Mouse (Mus musculus) midbrain, embryonic 13.5 days (tissue): ENCODE data around the gene Cmpk2. TPM values are rescaled to one million over a fixed set of nuclear protein-coding genes. Genes with fewer than 3 reads are reported as not detected.
"Not testable (repeated sequence)": the region's sequence is repeated elsewhere in the genome, so short reads cannot be mapped to it uniquely, and the experiment has no call there.

Source experiments
- ATAC-seq: fragments of 200-750 bp; cut with Nextera tagmentation; 2 replicates; pipeline ENCODE4 v1.8.0; 2017; ENCODE audit warnings: mild to moderate bottlenecking, moderate TSS enrichment, moderate library complexity
- H3K27ac ChIP-seq: fragments of 300-500 bp; sonication (generic); 2 replicates; pipeline ENCODE4 v1.5.1; 2015; ENCODE audit warnings: inconsistent platforms, mild to moderate bottlenecking, moderate library complexity
- H3K27me3 ChIP-seq: fragments of 300-500 bp; sonication (generic); 2 replicates; pipeline ENCODE4 v1.6.1; 2015; ENCODE audit warnings: mild to moderate bottlenecking, inconsistent platforms
- H3K36me3 ChIP-seq: fragments of 300-500 bp; sonication (generic); 2 replicates; pipeline ENCODE4 v1.6.1; 2015; ENCODE audit warnings: mild to moderate bottlenecking, inconsistent platforms
- H3K4me1 ChIP-seq: fragments of 300-500 bp; sonication (generic); replicated peaks from 2 replicates; pipeline ENCODE4 v1.6.1; 2015; ENCODE audit warnings: inconsistent platforms
- H3K4me2 ChIP-seq: fragments of 300-500 bp; sonication (generic); replicated peaks from 2 replicates; pipeline ENCODE4 v1.6.1; 2015; ENCODE audit warnings: moderate library complexity, mild to moderate bottlenecking, inconsistent platforms
- H3K4me3 ChIP-seq: fragments of 300-500 bp; sonication (generic); replicated peaks from 2 replicates; pipeline ENCODE4 v1.5.1; 2015; ENCODE audit warnings: mild to moderate bottlenecking, inconsistent platforms
- H3K9ac ChIP-seq: fragments of 300-500 bp; sonication (generic); replicated peaks from 2 replicates; pipeline ENCODE4 v1.6.1; 2015; ENCODE audit warnings: mild to moderate bottlenecking, inconsistent platforms
- H3K9me3 ChIP-seq: fragments of 300-500 bp; sonication (generic); 2 replicates; pipeline ENCODE4 v1.6.1; 2016; ENCODE audit warnings: mild to moderate bottlenecking, inconsistent platforms
- WGBS: fragments of 180-500 bp; shearing (Covaris S2); methylation state at CpG from one replicate; pipeline ENCODE4 v1.1.7; 2015; 5-methylcytosine and 5-hydroxymethylcytosine counted together
- polyA plus RNA-seq: library from polyadenylated mRNA; unstranded; fragments of >200 nt; fragmentation: Nextera tagmentation; extraction: Ambion mirVana; gene quantifications from 2 replicates; pipeline ENCODE4 v1.2.1, GENCODE M21; 2015

Gene Cmpk2
- polyA plus RNA-seq, 1 experiment from 2014 or later, result 8.5 TPM

DNA sequence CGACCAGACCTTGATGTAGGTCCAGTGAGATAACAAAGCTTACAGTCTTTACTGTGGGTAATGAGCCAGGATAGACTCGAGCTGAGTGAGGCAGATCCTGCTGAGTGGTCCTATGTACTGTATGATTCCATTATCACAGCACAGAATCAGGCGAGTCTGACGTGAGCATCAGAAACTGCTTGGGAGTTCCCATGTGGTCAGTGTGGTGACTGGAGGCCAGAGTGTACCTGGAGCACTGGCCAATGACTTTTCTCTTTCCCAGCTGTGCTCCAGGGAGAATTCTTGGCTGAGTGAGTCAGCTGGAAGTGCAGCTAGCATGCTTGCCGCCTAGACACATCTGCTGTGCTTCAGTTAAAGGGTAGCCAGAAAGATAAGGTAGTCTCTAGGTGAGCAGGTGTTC is 14.3 kb upstream of the Cmpk2 start:
- H3K36me3 ChIP-seq, result no peaks in the 10 kb centered on the region
- H3K4me3 ChIP-seq, result no peak overlapping the region
- no peaks in the 10 kb centered on the region for H3K27me3 ChIP-seq
- ATAC-seq, result no peak
- peaks cover 7% of the 10 kb centered on the region for H3K4me1 ChIP-seq
- no peak overlapping the region for H3K9ac ChIP-seq
- H3K4me2 ChIP-seq, result no peak overlapping the region
- no peaks in the 10 kb centered on the region for H3K9me3 ChIP-seq
- WGBS, result 65% methylated on average over 5 of the region's 5 CpGs
- no peak overlapping the region for H3K27ac ChIP-seq

DNA sequence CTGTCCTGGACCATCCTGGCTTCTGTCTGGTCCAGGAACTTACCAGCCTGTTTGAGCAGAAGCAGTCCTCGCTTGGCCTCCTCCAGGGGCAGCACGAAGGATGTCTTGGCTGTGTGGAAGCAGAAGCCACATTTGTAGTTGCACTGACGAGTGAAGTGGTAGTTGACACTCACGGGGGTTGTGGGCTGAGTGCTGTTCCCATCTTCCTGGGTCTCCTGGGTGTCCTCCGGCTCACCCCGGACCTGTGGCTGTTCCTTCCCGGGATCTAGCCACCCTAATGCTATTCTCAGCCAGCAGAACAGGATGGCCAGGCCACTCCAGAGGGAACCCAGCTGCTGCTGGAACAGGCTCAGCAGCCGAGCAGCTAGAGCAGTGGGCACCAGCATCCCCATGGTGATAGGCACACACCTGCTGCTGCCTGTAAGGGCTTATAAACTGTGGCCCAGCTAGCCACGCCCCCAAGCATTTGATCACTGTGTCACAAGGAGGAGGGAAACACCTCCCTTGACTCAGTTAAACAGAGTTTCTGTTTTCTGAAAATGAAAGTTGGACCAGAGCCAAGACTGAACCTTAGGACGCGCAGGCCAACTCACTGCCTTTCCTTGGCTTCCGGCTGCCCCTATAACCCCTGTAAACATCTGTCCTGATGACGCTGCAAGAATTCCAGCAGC is 12.8 kb upstream of the Cmpk2 start, which contains the start of gene Rsad2:
Gene Rsad2 (minus strand): TSS at position 425 of the 671 bp plus-strand sequence.
- H3K4me3 ChIP-seq, result no peak within 1 kb of the TSS
- 0 out of 2 replicates have a peak within 1 kb of the TSS, but pooled peaks have one; percentile 11 for H3K4me2 ChIP-seq
- H3K27ac ChIP-seq, result no peak within 1 kb of the TSS
- H3K9ac ChIP-seq, result no peak within 1 kb of the TSS
- H3K27me3 ChIP-seq, result no peaks in the 10 kb centered on the region
- H3K4me1 ChIP-seq, result peaks cover 7% of the 10 kb centered on the region
- 59% methylated on average over 13 of the region's 13 CpGs for WGBS
- no peaks in the 10 kb centered on the region for H3K9me3 ChIP-seq
- H3K36me3 ChIP-seq, result no peaks in the 10 kb centered on the region
- peak; percentile 68 for ATAC-seq

DNA sequence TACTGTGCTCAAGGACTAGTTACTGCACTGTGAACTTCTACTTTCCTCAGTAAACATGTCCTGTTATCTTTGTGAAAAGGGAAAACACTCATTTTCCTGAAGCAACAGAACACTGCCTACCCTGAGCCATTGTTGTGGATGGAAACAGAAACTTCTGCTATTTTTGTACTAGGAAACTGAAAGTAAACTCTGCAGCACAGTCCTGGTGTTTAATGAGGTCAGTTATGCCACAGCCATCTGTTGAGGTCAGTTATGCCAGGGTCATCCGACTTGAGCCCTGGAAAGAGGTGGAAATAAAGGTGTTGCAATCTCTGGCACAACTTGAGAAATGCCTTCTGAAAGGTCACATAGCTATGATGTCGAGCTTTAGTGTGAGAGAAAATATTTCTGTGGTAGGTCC is 8.9 kb upstream of the Cmpk2 start:
- 80% methylated on average over 2 of the region's 2 CpGs for WGBS
- H3K4me2 ChIP-seq, result no peak overlapping the region
- no peaks in the 10 kb centered on the region for H3K36me3 ChIP-seq
- H3K9me3 ChIP-seq, result no peaks in the 10 kb centered on the region
- no peaks in the 10 kb centered on the region for H3K27me3 ChIP-seq
- no peak overlapping the region for H3K4me3 ChIP-seq
- no peak overlapping the region for H3K27ac ChIP-seq
- H3K9ac ChIP-seq, result no peak overlapping the region
- peaks cover 7% of the 10 kb centered on the region for H3K4me1 ChIP-seq
- no peak for ATAC-seq

DNA sequence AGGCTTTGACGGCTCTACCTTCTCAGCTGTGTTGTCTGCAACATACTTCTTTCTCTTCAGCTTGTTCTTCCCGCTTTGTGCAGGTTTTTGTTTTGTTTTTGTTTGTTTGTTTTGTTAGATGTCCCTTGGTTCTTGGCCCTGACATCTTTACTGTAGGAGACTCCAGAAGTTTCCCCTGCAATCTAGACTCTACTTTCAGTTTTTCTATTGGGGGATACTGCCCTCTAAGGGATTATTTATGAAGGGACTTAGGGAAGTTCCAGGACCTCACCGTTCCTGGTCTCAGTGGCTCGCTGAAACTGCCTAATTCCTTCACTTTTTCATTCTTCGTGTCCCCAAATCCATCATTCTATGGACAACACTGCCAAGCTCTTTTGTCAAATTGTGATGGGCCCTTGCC is 3.4 kb upstream of the Cmpk2 start:
- no peaks in the 10 kb centered on the region for H3K36me3 ChIP-seq
- 73% methylated on average over 5 of the region's 5 CpGs for WGBS
- H3K4me2 ChIP-seq, result no peak overlapping the region
- H3K27ac ChIP-seq, result no peak overlapping the region
- H3K27me3 ChIP-seq, result no peaks in the 10 kb centered on the region
- H3K4me1 ChIP-seq, result peaks cover 15% of the 10 kb centered on the region
- H3K9ac ChIP-seq, result no peak overlapping the region
- ATAC-seq, result no peak
- H3K4me3 ChIP-seq, result no peak overlapping the region
- no peaks in the 10 kb centered on the region for H3K9me3 ChIP-seq

DNA sequence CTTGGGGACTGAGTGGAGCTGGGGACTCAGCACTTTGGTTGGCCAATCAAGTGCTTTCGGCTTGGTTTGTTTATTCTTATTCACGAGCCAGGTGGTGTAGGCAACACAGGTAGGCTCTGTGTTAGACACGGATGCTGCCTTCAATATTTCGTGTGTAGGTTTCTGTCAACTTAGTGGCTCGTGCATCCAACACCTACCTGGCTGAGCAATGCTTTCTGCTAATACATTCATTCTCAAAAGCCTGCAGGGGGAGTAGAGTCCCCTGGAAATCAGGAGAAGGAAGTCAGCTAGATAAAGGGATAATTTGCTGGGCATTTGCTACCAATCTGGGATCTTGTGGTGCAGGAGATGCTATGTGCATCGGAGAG is 1.0 kb downstream of the Cmpk2 start:
- Histone ChIP-seq H3K27ac (peak overlapping the region; percentile 92), H3K9ac (peak overlapping the region; percentile 93), H3K4me1 (peaks cover 23% of the 10 kb centered on the region), H3K4me2 (peak overlapping the region; percentile 98), H3K27me3 (0 out of 2 replicates have a peak, but pooled peaks cover 5% of the 10 kb centered on the region), H3K36me3 (no peaks in the 10 kb centered on the region), H3K4me3 (peak overlapping the region; percentile 69), H3K9me3 (no peaks in the 10 kb centered on the region)
- 29% methylated on average over 6 of the region's 6 CpGs for WGBS
- ATAC-seq, result peak; percentile 10; the same call in 1 of the 2 replicates

DNA sequence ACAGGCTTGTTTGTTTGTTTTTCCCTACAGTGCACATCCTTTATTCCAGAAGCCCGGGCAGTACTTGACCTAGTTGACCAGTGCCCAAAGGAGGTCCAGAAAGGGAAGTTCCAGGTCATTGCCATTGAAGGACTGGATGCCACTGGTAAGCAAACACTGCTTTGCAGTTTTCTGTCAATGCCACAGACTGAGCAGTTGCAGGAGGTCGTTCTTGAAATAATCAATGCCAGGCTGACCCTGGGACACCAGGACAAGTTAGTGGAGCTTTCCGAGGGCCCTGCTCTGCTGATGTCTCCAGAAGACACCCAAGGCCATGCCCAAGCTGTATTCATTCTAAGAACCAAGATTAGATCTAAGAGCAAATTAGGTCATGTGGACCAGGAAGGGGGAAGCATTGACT is 2.4 kb downstream of the Cmpk2 start:
- H3K9ac ChIP-seq, result no peak overlapping the region
- H3K4me2 ChIP-seq, result no peak overlapping the region
- no peak overlapping the region for H3K4me3 ChIP-seq
- 0 out of 2 replicates have a peak, but pooled peaks cover 5% of the 10 kb centered on the region for H3K27me3 ChIP-seq
- H3K9me3 ChIP-seq, result no peaks in the 10 kb centered on the region
- H3K36me3 ChIP-seq, result no peaks in the 10 kb centered on the region
- no peak overlapping the region for H3K27ac ChIP-seq
- ATAC-seq, result no peak
- peaks cover 23% of the 10 kb centered on the region for H3K4me1 ChIP-seq
- 72% methylated on average over 3 of the region's 3 CpGs for WGBS

DNA sequence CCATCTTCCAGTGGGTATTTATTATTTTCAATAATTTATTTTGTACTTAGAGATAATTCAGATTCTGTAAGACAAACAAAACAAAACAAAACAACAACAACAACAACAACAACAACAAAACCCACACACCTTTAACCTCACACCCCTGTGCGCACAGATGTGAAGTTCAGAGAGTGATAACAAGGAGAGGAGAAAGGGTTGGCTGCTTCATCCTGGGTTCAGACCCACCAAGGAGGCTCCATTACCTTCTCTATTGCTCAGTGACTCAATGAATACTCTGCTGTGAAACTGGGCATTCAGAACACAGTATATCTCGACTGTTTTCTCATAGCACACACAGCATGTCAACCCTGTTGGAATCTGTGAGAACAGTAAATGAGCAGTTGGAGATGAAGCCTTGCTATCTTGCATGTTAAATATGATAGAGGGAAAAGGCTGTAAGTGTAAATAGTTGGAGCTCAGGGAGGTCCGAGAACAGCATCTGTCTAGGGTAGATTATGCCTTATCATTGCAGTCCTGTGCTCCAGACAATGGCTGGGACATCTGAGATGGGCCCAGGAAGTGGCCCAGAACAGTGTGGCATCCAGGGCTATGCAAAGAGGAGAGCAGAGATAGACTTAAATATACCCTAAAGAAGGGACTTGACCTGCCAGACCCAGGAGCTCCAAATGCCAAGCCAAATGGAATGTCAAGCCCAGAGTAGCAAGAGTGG is 3.9 kb downstream of the Cmpk2 start:
- peaks cover 23% of the 10 kb centered on the region for H3K4me1 ChIP-seq
- no peak for ATAC-seq
- H3K9me3 ChIP-seq, result no peaks in the 10 kb centered on the region
- no peak overlapping the region for H3K9ac ChIP-seq
- H3K27ac ChIP-seq, result no peak overlapping the region
- WGBS, result 85% methylated on average over 3 of the region's 3 CpGs
- 0 out of 2 replicates have a peak, but pooled peaks cover 5% of the 10 kb centered on the region for H3K27me3 ChIP-seq
- peaks cover 3% of the 10 kb centered on the region; the same call in 1 of the 2 replicates for H3K36me3 ChIP-seq
- no peak overlapping the region for H3K4me3 ChIP-seq
- no peak overlapping the region for H3K4me2 ChIP-seq

DNA sequence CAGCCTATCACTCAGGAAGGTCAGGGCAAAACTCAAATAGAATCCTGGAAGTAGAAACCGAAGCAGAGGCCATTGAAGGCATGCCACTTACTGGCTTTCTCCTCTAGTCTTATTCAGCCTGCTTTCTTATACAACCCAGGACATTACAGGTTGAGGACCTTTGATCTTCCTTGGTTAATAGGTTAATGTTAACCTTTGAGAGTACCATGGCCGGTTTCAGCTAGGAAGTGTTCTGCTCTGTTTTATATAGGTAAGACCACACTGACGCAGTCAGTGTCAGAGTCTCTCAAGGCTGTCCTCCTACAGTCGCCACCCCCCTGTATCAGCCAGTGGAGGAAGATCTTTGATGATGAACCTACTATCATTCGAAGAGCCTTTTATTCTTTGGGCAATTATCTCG is 4.7 kb downstream of the Cmpk2 start:
- Histone ChIP-seq H3K36me3 (peaks cover 11% of the 10 kb centered on the region; the same call in 1 of the 2 replicates), H3K4me2 (no peak overlapping the region), H3K4me3 (no peak overlapping the region), H3K27ac (no peak overlapping the region), H3K4me1 (peaks cover 20% of the 10 kb centered on the region), H3K9ac (no peak overlapping the region), H3K9me3 (no peaks in the 10 kb centered on the region), H3K27me3 (0 out of 2 replicates have a peak, but pooled peaks cover 5% of the 10 kb centered on the region)
- WGBS, result 90% methylated on average over 6 of the region's 6 CpGs
- no peak for ATAC-seq

DNA sequence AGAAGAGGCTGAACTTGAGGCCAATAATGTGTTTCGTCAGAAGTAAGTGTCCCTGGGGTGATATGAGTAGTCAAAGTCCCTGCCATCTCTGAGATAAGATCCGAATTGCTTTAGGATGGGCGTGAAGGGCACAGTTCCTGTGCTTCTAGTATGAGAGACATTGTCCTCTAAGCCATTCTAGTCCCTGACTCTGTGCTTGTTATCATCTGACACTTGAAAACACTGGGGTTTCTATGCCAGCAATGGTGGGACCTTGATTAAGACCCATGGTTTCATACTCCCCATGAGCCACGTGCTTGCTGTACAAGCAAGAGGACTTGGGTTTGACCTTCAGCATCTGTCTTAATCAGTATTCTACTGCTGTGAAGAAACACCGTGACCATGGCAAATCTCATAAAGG is 8.2 kb downstream of the Cmpk2 start:
- no peak overlapping the region for H3K4me3 ChIP-seq
- H3K27ac ChIP-seq, result no peak overlapping the region
- ATAC-seq, result no peak
- peaks cover 11% of the 10 kb centered on the region; the same call in 1 of the 2 replicates for H3K36me3 ChIP-seq
- no peak overlapping the region for H3K9ac ChIP-seq
- no peak overlapping the region for H3K4me2 ChIP-seq
- no peaks in the 10 kb centered on the region for H3K9me3 ChIP-seq
- no peaks in the 10 kb centered on the region for H3K4me1 ChIP-seq
- no peaks in the 10 kb centered on the region for H3K27me3 ChIP-seq
- WGBS, result 72% methylated on average over 5 of the region's 5 CpGs

DNA sequence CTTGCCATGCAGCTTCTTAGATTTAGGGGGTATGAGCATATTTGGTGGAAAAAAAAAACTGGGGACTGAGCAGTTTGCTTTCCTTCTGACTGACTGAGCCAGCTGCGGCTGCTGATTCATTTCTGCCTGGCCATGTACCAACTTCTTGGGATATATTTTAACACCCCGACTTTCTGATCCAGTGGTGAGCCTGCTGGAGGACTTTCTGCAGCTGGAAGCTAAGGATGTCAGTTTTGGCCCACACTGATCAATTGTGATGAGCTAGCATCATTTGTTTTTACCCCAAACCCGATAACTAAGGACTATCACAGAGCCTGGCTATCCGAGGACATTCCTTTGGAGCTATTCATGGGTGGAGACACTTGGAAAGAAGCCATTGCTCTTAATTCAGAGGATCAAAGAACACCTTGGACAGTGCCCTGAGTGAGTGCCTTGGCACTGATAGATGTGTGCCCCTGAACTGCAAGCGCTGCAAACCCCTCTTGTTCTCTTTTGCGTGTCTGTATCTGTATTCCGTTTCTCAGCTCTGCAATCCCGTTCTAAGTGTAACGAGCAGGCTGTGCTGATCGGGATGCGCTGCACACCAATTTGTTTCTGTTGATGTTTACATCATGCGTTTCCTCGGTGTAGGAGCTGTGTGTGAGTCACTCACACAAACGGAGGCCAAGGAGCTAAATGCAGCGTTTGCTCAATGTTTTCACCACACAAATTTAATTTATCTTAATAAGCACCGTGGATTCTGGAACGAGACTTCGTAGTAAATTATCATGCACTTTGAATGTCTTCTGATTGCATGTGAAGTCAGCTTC is 9.4 kb downstream of the Cmpk2 start:
- Histone ChIP-seq H3K4me2 (no peak overlapping the region), H3K36me3 (peaks cover 11% of the 10 kb centered on the region; the same call in 1 of the 2 replicates), H3K4me1 (no peaks in the 10 kb centered on the region), H3K27me3 (no peaks in the 10 kb centered on the region), H3K4me3 (no peak overlapping the region), H3K27ac (no peak overlapping the region), H3K9ac (no peak overlapping the region), H3K9me3 (no peaks in the 10 kb centered on the region)
- 89% methylated on average over 18 of the region's 18 CpGs for WGBS
- no peak for ATAC-seq

DNA sequence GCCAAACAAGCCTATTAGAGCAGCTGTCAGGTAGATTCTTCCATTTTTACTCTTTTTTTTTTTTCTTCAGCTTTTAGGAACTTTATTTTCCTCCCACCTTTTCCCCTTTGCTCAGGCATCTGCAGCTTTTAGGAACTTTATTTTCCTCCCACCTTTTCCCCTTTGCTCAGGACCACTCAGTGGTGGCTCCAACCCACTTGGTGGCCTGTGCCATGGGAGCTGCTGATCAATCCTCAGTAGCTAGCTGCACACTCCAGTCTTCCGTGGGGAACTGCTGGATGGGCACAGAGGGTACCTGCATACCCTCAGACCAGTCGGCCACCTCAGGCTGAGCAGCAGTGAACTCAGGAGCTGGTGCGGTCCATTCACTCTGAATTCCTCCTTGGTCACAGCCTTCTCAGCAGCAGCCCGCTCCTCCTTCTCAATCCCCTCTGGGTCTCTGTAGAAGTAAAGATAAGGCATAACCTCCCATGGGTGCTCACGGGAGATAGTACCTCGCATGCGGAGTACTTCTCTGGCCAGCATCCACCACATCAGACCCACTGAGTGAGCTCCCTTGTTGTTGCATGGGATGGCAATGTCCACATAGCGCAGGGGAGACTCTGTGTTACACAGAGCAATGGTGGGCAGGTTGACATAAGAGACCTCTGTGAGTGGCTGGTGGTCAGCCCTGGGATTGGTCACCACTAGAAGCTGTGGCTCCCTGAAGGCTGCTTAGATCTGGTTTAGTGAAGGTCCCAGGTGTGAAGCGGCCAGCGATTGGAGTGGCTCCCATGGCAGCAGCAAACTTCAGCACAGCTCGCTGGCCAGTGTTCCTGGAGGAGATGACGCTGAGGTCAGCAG is 17.0 kb downstream of the Cmpk2 start:
- not testable (repeated sequence) for ATAC-seq, H3K9ac ChIP-seq, H3K4me3 ChIP-seq, H3K4me2 ChIP-seq, H3K27me3 ChIP-seq, H3K36me3 ChIP-seq, H3K9me3 ChIP-seq, H3K27ac ChIP-seq
- peaks cover 15% of the 10 kb centered on the region for H3K4me1 ChIP-seq
- 94% methylated on average over 12 of the region's 12 CpGs for WGBS
